Mouse (Mus musculus): ENCODE measurements around the gene Lhx3. TPM values are rescaled to one million over a fixed set of nuclear protein-coding genes. Genes with fewer than 3 reads are reported as not detected.

Lhx3 gene
- not detected for total RNA-seq (2023)

DNA sequence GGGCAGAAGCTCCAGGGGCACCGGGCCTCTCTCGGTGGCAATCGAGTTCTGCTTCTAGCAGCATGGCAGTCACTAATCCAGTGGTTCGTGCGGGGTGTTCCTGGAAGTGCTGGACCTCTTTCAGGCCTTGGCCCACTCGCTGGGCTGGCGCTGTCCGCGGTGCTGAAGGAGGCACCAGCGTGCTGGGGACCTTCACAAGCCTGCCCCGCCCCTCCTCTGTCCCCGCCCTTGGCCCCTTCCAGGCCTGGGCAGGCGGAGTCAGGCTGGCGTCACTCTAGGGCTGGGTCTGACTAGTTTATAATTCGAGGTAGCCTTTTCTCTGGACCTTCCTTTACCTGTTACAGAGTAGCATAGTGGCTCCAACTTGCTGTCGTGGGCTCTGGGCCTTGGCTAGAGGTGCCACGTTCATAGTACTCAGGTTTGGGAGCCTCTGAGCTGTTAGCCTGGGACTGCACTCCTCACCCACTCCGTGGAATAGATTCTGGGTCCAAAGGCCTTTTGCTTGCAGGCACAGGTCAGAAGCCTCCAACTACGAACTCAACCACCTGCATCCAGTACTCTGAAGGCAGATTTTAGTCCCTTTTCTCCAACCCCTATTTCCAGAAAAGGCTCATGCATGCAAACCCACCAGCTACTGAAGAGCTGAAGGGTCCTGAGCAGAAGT, at the start of gene Lhx3:
Gene Lhx3, minus strand, starts transcription at position 164 of the 664 bp plus-strand sequence.

GRCm38 (mm10) chr2:26237290-26237782, 29.2 kb upstream of the Lhx3 start, which contains the start of gene Qsox2:
Gene Qsox2 (minus strand): TSS chr2:26237525.

Other genes starting within 250 kb of the Lhx3 start
- 10 to 100 TPM; 44.9 to 45.7 TPM for gene Camsap1, start 225.0 kb downstream of the Lhx3 start, total RNA-seq (2023)
- gene Ubac1, start 186.5 kb downstream of the Lhx3 start, total RNA-seq (2023): 10 to 100 TPM; 30.4 to 34.8 TPM
- gene Nacc2, start 85.1 kb downstream of the Lhx3 start, total RNA-seq (2023): 1 to 10 TPM; 6.3 to 7.3 TPM
- 1 to 10 TPM; 8.5 to 9.9 TPM for gene Qsox2, start 29.2 kb upstream of the Lhx3 start, total RNA-seq (2023)
- gene Ccdc187, start 86.3 kb upstream of the Lhx3 start, total RNA-seq (2023): not detected
- 10 to 100 TPM; 21.7 to 24.7 TPM for gene Gpsm1, start 107.2 kb upstream of the Lhx3 start, total RNA-seq (2023)
- gene Dnlz, start 143.8 kb upstream of the Lhx3 start, total RNA-seq (2023): 10 to 100 TPM in 1 of 2 experiments, 1 to 10 TPM in 1; 9.6 to 11.1 TPM
- gene Card9, start 152.6 kb upstream of the Lhx3 start, total RNA-seq (2023): 1 to 10 TPM; 2.8 to 5.5 TPM
- gene Snapc4, start 172.4 kb upstream of the Lhx3 start, total RNA-seq (2023): 100 to 1,000 TPM; 109 to 121 TPM
- 100 to 1,000 TPM; 149 to 153 TPM for gene Entr1, start 181.0 kb upstream of the Lhx3 start, total RNA-seq (2023)
- 10 to 100 TPM; 80.7 to 86.7 TPM for gene Pmpca, start 181.1 kb upstream of the Lhx3 start, total RNA-seq (2023)
- gene Inpp5e, start 200.9 kb upstream of the Lhx3 start, total RNA-seq (2023): 10 to 100 TPM; 33.3 to 36.9 TPM
- 10 to 100 TPM; 79.3 to 91.7 TPM for gene Sec16a, start 236.9 kb upstream of the Lhx3 start, total RNA-seq (2023)